Mouse (Mus musculus) embryonic facial prominence, embryonic 14.5 days (tissue): ENCODE measurements around the gene Plscr2. TPM values are rescaled to one million over a fixed set of nuclear protein-coding genes. Genes with fewer than 3 reads are reported as not detected.

Source experiments
- microRNA-seq: library from miRNA; unstranded; fragments of <30 nt; microRNA quantifications from one replicate; pipeline ENCODE4, GENCODE M21; 2016; ENCODE audit warnings: borderline number of aligned reads
- polyA plus RNA-seq: library from polyadenylated mRNA; unstranded; fragments of >200 nt; fragmentation: Nextera tagmentation; extraction: Ambion mirVana; gene quantifications from 2 replicates; pipeline ENCODE4 v1.2.1, GENCODE M21; 2014

Plscr2 gene
- polyA plus RNA-seq, 1 experiment from 2014 or later = 1.7 TPM

Small RNA genes within 50 kb of the gene (microRNA-seq; reads per million reads assigned to microRNA genes)
- not detected for gene Mir6386

Other genes starting within 250 kb of the Plscr2 start
- not detected in 2 replicates for gene Plscr5, start 82.7 kb upstream of the Plscr2 start, polyA plus RNA-seq
- gene Plscr1, start 25.9 kb upstream of the Plscr2 start, polyA plus RNA-seq = 19.0 and 21.3 TPM in 2 replicates
- gene 1700057G04Rik, start 33.8 kb downstream of the Plscr2 start, polyA plus RNA-seq = not detected in 2 replicates
- gene Plscr4, start 181.8 kb downstream of the Plscr2 start, polyA plus RNA-seq = 6.7 and 7.2 TPM in 2 replicates